Mouse (Mus musculus): Measurements from ENCODE around the gene Gng12. TPM values are rescaled to one million over a fixed set of nuclear protein-coding genes. Genes with fewer than 3 reads are reported as not detected.

Gene Gng12
- total and polyA plus RNA-seq, 2 experiments from 2014 or later, result 43.3 to 60.1 TPM

GRCm38 (mm10) chr6:67045424-67045823 is 149.2 kb downstream of the Gng12 start:
- H3K4me2 ChIP-seq (ENCODE audit: low read depth, low read length, poor library complexity, severe bottlenecking), result no peak overlapping the region
- 87% methylated on average over 3 of the region's 3 CpGs for WGBS
- H3K27ac ChIP-seq (ENCODE audit: low read depth, low read length), result no peak overlapping the region
- no peak overlapping the region for H3K9ac ChIP-seq (replicated peaks; ENCODE audit: low read length, poor library complexity, severe bottlenecking)
- no peak for DNase-seq (ENCODE audit: low spot score)
- TF ChIP-seq CTCF (IDR thresholded peaks at IDR 0.05), result no peak
- H3K27me3 ChIP-seq (ENCODE audit: insufficient read depth, low read length), result no peaks in the 10 kb centered on the region
- no peaks in the 10 kb centered on the region for H3K4me1 ChIP-seq (ENCODE audit: insufficient read depth, low read length)
- H3K9me3 ChIP-seq (ENCODE audit: low read length), result no peaks in the 10 kb centered on the region
- no peak for ATAC-seq (ENCODE audit: low FRiP score)
- H3K4me3 ChIP-seq (ENCODE audit: low read depth, low read length), result no peak overlapping the region
- no peaks in the 10 kb centered on the region for H3K36me3 ChIP-seq (ENCODE audit: insufficient read depth, low read length)

- Histone ChIP-seq H3K9me3 (ENCODE audit: low read length) (no peaks in the 10 kb centered on the region), H3K4me3 (ENCODE audit: low read depth, low read length) (no peak overlapping the region), H3K27me3 (ENCODE audit: insufficient read depth, low read length) (no peaks in the 10 kb centered on the region), H3K4me1 (ENCODE audit: insufficient read depth, low read length) (no peaks in the 10 kb centered on the region), H3K27ac (ENCODE audit: low read depth, low read length) (no peak overlapping the region), H3K36me3 (ENCODE audit: insufficient read depth, low read length) (no peaks in the 10 kb centered on the region), H3K9ac (replicated peaks; ENCODE audit: low read length, poor library complexity, severe bottlenecking) (no peak overlapping the region), H3K4me2 (ENCODE audit: low read depth, low read length, poor library complexity, severe bottlenecking) (no peak overlapping the region)
- WGBS, result 89% methylated on average over 3 of the region's 3 CpGs
- ATAC-seq (ENCODE audit: low FRiP score) (no peak), DNase-seq (ENCODE audit: low spot score) (no peak)
- no peak for TF ChIP-seq CTCF (IDR thresholded peaks at IDR 0.05)
Observed at GRCm38 (mm10) chr6:67046937-67047336, 150.7 kb downstream of the Gng12 start.

- H3K36me3 ChIP-seq (ENCODE audit: insufficient read depth, low read length), result no peaks in the 10 kb centered on the region
- no peak overlapping the region for H3K27ac ChIP-seq (ENCODE audit: low read depth, low read length)
- H3K4me3 ChIP-seq (ENCODE audit: low read depth, low read length), result no peak overlapping the region
- WGBS, result 77% methylated on average over 3 of the region's 3 CpGs
- no peak overlapping the region for H3K9ac ChIP-seq (replicated peaks; ENCODE audit: low read length, poor library complexity, severe bottlenecking)
- no peaks in the 10 kb centered on the region for H3K9me3 ChIP-seq (ENCODE audit: low read length)
- no peak overlapping the region for H3K4me2 ChIP-seq (ENCODE audit: low read depth, low read length, poor library complexity, severe bottlenecking)
- H3K4me1 ChIP-seq (ENCODE audit: insufficient read depth, low read length), result no peaks in the 10 kb centered on the region
- H3K27me3 ChIP-seq (ENCODE audit: insufficient read depth, low read length), result no peaks in the 10 kb centered on the region
- ATAC-seq (ENCODE audit: low FRiP score) (no peak), DNase-seq (ENCODE audit: low spot score) (peak; percentile 41)
- TF ChIP-seq CTCF (IDR thresholded peaks at IDR 0.05), result no peak
Observed at GRCm38 (mm10) chr6:67048052-67048691, 152.0 kb downstream of the Gng12 start.

GRCm38 (mm10) chr6:67048880-67049694 is 152.9 kb downstream of the Gng12 start:
- 33% methylated on average over 7 of the region's 7 CpGs for WGBS
- Histone ChIP-seq H3K4me3 (ENCODE audit: low read depth, low read length) (no peak overlapping the region), H3K27me3 (ENCODE audit: insufficient read depth, low read length) (no peaks in the 10 kb centered on the region), H3K9ac (replicated peaks; ENCODE audit: low read length, poor library complexity, severe bottlenecking) (no peak overlapping the region), H3K4me1 (ENCODE audit: insufficient read depth, low read length) (no peaks in the 10 kb centered on the region), H3K9me3 (ENCODE audit: low read length) (no peaks in the 10 kb centered on the region), H3K4me2 (ENCODE audit: low read depth, low read length, poor library complexity, severe bottlenecking) (no peak overlapping the region), H3K27ac (ENCODE audit: low read depth, low read length) (no peak overlapping the region), H3K36me3 (ENCODE audit: insufficient read depth, low read length) (no peaks in the 10 kb centered on the region)
- ATAC-seq (ENCODE audit: low FRiP score) (no peak), DNase-seq (ENCODE audit: low spot score) (peak; percentile 36)
- TF ChIP-seq CTCF (IDR thresholded peaks at IDR 0.05), result no peak

- Histone ChIP-seq H3K36me3 (ENCODE audit: insufficient read depth, low read length) (no peaks in the 10 kb centered on the region), H3K4me3 (ENCODE audit: low read depth, low read length) (no peak overlapping the region), H3K9ac (replicated peaks; ENCODE audit: low read length, poor library complexity, severe bottlenecking) (no peak overlapping the region), H3K27ac (ENCODE audit: low read depth, low read length) (no peak overlapping the region), H3K4me2 (ENCODE audit: low read depth, low read length, poor library complexity, severe bottlenecking) (no peak overlapping the region), H3K27me3 (ENCODE audit: insufficient read depth, low read length) (no peaks in the 10 kb centered on the region), H3K4me1 (ENCODE audit: insufficient read depth, low read length) (no peaks in the 10 kb centered on the region), H3K9me3 (ENCODE audit: low read length) (no peaks in the 10 kb centered on the region)
- no peak for ATAC-seq (ENCODE audit: low FRiP score)
- 57% methylated on average over 2 of the region's 2 CpGs for WGBS
- TF ChIP-seq CTCF (IDR thresholded peaks at IDR 0.05), result no peak
- DNase-seq (ENCODE audit: low spot score), result no peak
Observed at GRCm38 (mm10) chr6:67049695-67050038, 153.5 kb downstream of the Gng12 start.

- no peaks in the 10 kb centered on the region for H3K36me3 ChIP-seq (ENCODE audit: insufficient read depth, low read length)
- no peak for TF ChIP-seq CTCF (IDR thresholded peaks at IDR 0.05)
- H3K27me3 ChIP-seq (ENCODE audit: insufficient read depth, low read length), result no peaks in the 10 kb centered on the region
- no peak overlapping the region for H3K4me2 ChIP-seq (ENCODE audit: low read depth, low read length, poor library complexity, severe bottlenecking)
- no peak overlapping the region for H3K4me3 ChIP-seq (ENCODE audit: low read depth, low read length)
- WGBS, result 70% methylated on average over 1 of the region's 1 CpGs
- H3K4me1 ChIP-seq (ENCODE audit: insufficient read depth, low read length), result no peaks in the 10 kb centered on the region
- no peak for DNase-seq (ENCODE audit: low spot score)
- no peak for ATAC-seq (ENCODE audit: low FRiP score)
- H3K27ac ChIP-seq (ENCODE audit: low read depth, low read length), result no peak overlapping the region
- H3K9ac ChIP-seq (replicated peaks; ENCODE audit: low read length, poor library complexity, severe bottlenecking), result no peak overlapping the region
- no peaks in the 10 kb centered on the region for H3K9me3 ChIP-seq (ENCODE audit: low read length)
Observed at GRCm38 (mm10) chr6:67050063-67050462, 153.9 kb downstream of the Gng12 start.
